16 mouse cellular contexts compared by ENCODE assay signal in the genomic region with DNA sequence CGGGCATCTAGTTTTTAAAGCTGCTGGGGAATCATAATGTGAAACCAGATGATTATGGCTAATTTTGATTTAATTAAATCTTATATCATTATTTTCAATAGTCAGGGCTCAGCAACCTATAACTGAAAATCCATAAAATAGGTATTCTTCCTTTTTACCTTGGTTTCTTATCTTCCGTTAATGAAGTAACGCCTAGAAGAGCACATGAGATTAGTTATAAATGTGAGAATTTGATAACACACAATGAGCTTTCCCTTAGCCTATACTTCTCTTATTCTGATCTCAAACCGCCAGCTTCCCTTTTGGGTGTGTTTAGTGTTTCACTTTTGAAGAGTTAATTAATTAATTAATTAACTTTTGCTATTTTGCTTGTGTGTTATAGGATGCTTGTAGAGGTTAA.
"Had no signal": no experiment of that assay in that cellular context is flagged by ENCODE, and none has a peak within 500 bp of the region (broad histone marks: within the 10 kb centered on the region; RNA-seq: fewer than 3 reads in every experiment).

No protein-coding gene starts in this region.

- DNase-seq: retina, postnatal 1 day; right cerebral cortex, adult 18-20 months; right cerebral cortex, postnatal 14 days; right cerebral cortex, postnatal 25 days; right cerebral cortex, postnatal 4 days; spleen, adult 18-20 months; thymus, adult 18-20 months; thymus, adult 2 months; thymus, postnatal 14 days; thymus, postnatal 25 days; thymus, postnatal 36 days; thymus, postnatal 4 days had no signal

- H3K9me3 ChIP-seq: neural tube, embryonic 13.5 days; neural tube, embryonic 15.5 days; stomach, embryonic 15.5 days had no signal

- H3K4me1 ChIP-seq: stomach, embryonic 15.5 days had no signal

- H3K4me2 ChIP-seq: neural tube, embryonic 13.5 days; neural tube, embryonic 15.5 days; stomach, embryonic 15.5 days had no signal

- H3K27ac ChIP-seq: neural tube, embryonic 13.5 days; neural tube, embryonic 15.5 days; stomach, embryonic 15.5 days; stomach, postnatal 0 days had no signal

- H3K9ac ChIP-seq: neural tube, embryonic 13.5 days; neural tube, embryonic 15.5 days; stomach, embryonic 15.5 days had no signal

- H3K27me3 ChIP-seq: neural tube, embryonic 13.5 days; neural tube, embryonic 15.5 days; stomach, embryonic 15.5 days had no signal

- H3K36me3 ChIP-seq: neural tube, embryonic 13.5 days; neural tube, embryonic 15.5 days; stomach, embryonic 15.5 days had no signal

- H3K4me3 ChIP-seq: neural tube, embryonic 13.5 days; neural tube, embryonic 15.5 days; stomach, embryonic 15.5 days had no signal
